Mouse (Mus musculus) right cerebral cortex, postnatal 14 days (tissue): ENCODE measurements around the gene Vmn1r137.
"Not testable (repeated sequence)": the region's sequence is repeated elsewhere in the genome, so short reads cannot be mapped to it uniquely, and the experiment has no call there.

Experiments
- DNase-seq: peaks from one replicate; pipeline ENCODE4 v3.0.0; 2022

Vmn1r137 gene

DNA sequence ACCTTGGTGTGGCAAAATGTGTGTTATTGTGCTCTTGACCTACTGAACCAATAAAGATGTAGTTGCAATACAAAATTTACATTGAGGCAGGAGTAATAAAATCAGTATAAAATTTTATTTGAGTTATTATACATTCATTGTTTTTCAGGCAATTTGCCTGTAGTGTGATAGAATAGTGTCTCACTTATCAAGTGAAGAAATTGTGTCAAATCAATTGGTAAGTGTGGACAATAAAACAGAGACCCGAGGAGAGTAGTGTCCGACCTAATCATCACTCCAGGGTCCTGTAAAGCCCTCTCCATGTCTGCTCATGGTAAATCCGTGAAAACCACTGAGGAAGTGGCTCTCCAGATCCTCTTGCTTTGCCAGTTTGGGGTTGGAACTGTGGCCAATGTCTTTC lies at the start of gene Vmn1r137:
Vmn1r137 (plus strand) TSS at position 301 of the 400 bp plus-strand sequence.
- not testable (repeated sequence) for DNase-seq

DNA sequence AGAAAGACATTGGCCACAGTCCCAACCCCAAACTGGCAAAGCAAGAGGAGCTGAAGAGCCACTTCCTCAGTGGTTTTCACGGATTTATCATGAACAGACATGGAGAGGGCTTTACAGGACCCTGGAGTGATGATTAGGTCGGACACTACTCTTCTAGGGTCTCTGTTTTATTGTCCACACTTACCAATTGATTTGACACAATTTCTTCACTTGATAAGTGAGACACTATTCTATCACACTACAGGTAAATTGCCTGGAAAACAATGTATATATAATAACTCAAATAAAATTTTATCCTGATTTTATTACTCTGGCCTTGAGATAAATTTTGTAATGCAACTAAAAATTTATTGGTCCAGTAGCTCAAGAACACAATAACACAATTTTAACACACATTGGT lies 34.4 kb downstream of the Vmn1r137 start, which contains the start of gene Vmn1r138:
Vmn1r138 (minus strand) TSS at position 101 of the 400 bp plus-strand sequence.
- not testable (repeated sequence) for DNase-seq
